Mouse (Mus musculus): ENCODE measurements around the gene Meaf6. TPM values are rescaled to one million over a fixed set of nuclear protein-coding genes. Genes with fewer than 3 reads are reported as not detected.
A peak's percentile ranks its signal among the peaks of the same experiment; 100 is the strongest.

Meaf6 gene
- polyA plus RNA-seq (2011; ENCODE audit: insufficient read length, low read depth, missing spikeins) = 21.8 and 35.7 TPM in 2 replicates

GRCm38 (mm10) chr4:125084403-125085345, at the start of gene Meaf6:
TSS of gene Meaf6 (plus strand) at chr4:125085134.
- no peaks in the 10 kb centered on the region for H3K4me1 ChIP-seq (ENCODE audit: control insufficient read depth, insufficient read depth, low read length)
- H3K4me3 ChIP-seq (ENCODE audit: insufficient read depth, low read length) = peak within 1 kb of the TSS; percentile 58
- TF ChIP-seq CTCF (IDR thresholded peaks at IDR 0.05; ENCODE audit: borderline replicate concordance, insufficient read depth, low read length) (peak; percentile 63), POLR2A (IDR thresholded peaks at IDR 0.05; ENCODE audit: low read depth, low read length) (peak; percentile 77)
- H3K27ac ChIP-seq (ENCODE audit: insufficient read depth, low read length) = peak within 1 kb of the TSS; percentile 84

- TF ChIP-seq CTCF (IDR thresholded peaks at IDR 0.05; ENCODE audit: borderline replicate concordance, insufficient read depth, low read length) (no peak), POLR2A (IDR thresholded peaks at IDR 0.05; ENCODE audit: low read depth, low read length) (no peak)
- no peak overlapping the region for H3K27ac ChIP-seq (ENCODE audit: insufficient read depth, low read length)
- no peaks in the 10 kb centered on the region for H3K4me1 ChIP-seq (ENCODE audit: control insufficient read depth, insufficient read depth, low read length)
- H3K4me3 ChIP-seq (ENCODE audit: insufficient read depth, low read length) = no peak overlapping the region
These were observed 40.5 kb upstream of the Meaf6 start for GRCm38 (mm10) chr4:125044454-125044853.

- Histone ChIP-seq H3K27ac (ENCODE audit: insufficient read depth, low read length) (no peak overlapping the region), H3K4me1 (ENCODE audit: control insufficient read depth, insufficient read depth, low read length) (peaks cover 2% of the 10 kb centered on the region), H3K4me3 (ENCODE audit: insufficient read depth, low read length) (no peak overlapping the region)
- TF ChIP-seq CTCF (IDR thresholded peaks at IDR 0.05; ENCODE audit: borderline replicate concordance, insufficient read depth, low read length) = no peak
- TF ChIP-seq POLR2A (IDR thresholded peaks at IDR 0.05; ENCODE audit: low read depth, low read length) = no peak
These were observed 29.5 kb upstream of the Meaf6 start for GRCm38 (mm10) chr4:125055385-125055784.

- peaks cover 2% of the 10 kb centered on the region for H3K4me1 ChIP-seq (ENCODE audit: control insufficient read depth, insufficient read depth, low read length)
- H3K4me3 ChIP-seq (ENCODE audit: insufficient read depth, low read length) = no peak overlapping the region
- no peak for TF ChIP-seq CTCF (IDR thresholded peaks at IDR 0.05; ENCODE audit: borderline replicate concordance, insufficient read depth, low read length)
- no peak overlapping the region for H3K27ac ChIP-seq (ENCODE audit: insufficient read depth, low read length)
These were observed 28.5 kb upstream of the Meaf6 start for GRCm38 (mm10) chr4:125056476-125056875.

- TF ChIP-seq CTCF (IDR thresholded peaks at IDR 0.05; ENCODE audit: borderline replicate concordance, insufficient read depth, low read length) (no peak), POLR2A (IDR thresholded peaks at IDR 0.05; ENCODE audit: low read depth, low read length) (no peak)
- peak overlapping the region; percentile 44 for H3K27ac ChIP-seq (ENCODE audit: insufficient read depth, low read length)
- H3K4me3 ChIP-seq (ENCODE audit: insufficient read depth, low read length) = no peak overlapping the region
- H3K4me1 ChIP-seq (ENCODE audit: control insufficient read depth, insufficient read depth, low read length) = peaks cover 2% of the 10 kb centered on the region
These were observed 27.7 kb upstream of the Meaf6 start for GRCm38 (mm10) chr4:125057273-125057672.

- H3K4me1 ChIP-seq (ENCODE audit: control insufficient read depth, insufficient read depth, low read length) = peaks cover 2% of the 10 kb centered on the region
- H3K4me3 ChIP-seq (ENCODE audit: insufficient read depth, low read length) = no peak overlapping the region
- no peak overlapping the region for H3K27ac ChIP-seq (ENCODE audit: insufficient read depth, low read length)
- TF ChIP-seq POLR2A (IDR thresholded peaks at IDR 0.05; ENCODE audit: low read depth, low read length) (no peak), CTCF (IDR thresholded peaks at IDR 0.05; ENCODE audit: borderline replicate concordance, insufficient read depth, low read length) (no peak)
These were observed 26.9 kb upstream of the Meaf6 start for GRCm38 (mm10) chr4:125058033-125058432.

GRCm38 (mm10) chr4:125059025-125059424, 25.9 kb upstream of the Meaf6 start:
- H3K4me1 ChIP-seq (ENCODE audit: control insufficient read depth, insufficient read depth, low read length) = peaks cover 2% of the 10 kb centered on the region
- H3K4me3 ChIP-seq (ENCODE audit: insufficient read depth, low read length) = no peak overlapping the region
- TF ChIP-seq POLR2A (IDR thresholded peaks at IDR 0.05; ENCODE audit: low read depth, low read length) = no peak
- peak; percentile 94; the same call in 1 of the 2 replicates for TF ChIP-seq CTCF (IDR thresholded peaks at IDR 0.05; ENCODE audit: borderline replicate concordance, insufficient read depth, low read length)
- no peak overlapping the region for H3K27ac ChIP-seq (ENCODE audit: insufficient read depth, low read length)

GRCm38 (mm10) chr4:125063829-125064228, 21.1 kb upstream of the Meaf6 start:
- Histone ChIP-seq H3K4me3 (ENCODE audit: insufficient read depth, low read length) (no peak overlapping the region), H3K27ac (ENCODE audit: insufficient read depth, low read length) (no peak overlapping the region), H3K4me1 (ENCODE audit: control insufficient read depth, insufficient read depth, low read length) (0 out of 2 replicates have a peak, but pooled peaks cover 6% of the 10 kb centered on the region)
- no peak for TF ChIP-seq POLR2A (IDR thresholded peaks at IDR 0.05; ENCODE audit: low read depth, low read length)
- TF ChIP-seq CTCF (IDR thresholded peaks at IDR 0.05; ENCODE audit: borderline replicate concordance, insufficient read depth, low read length) = no peak

GRCm38 (mm10) chr4:125065517-125066307, 19.2 kb upstream of the Meaf6 start, which contains the start of gene Dnali1:
TSS of gene Dnali1 (minus strand) at chr4:125065703.
- Histone ChIP-seq H3K4me3 (ENCODE audit: insufficient read depth, low read length) (peak within 1 kb of the TSS; percentile 62), H3K4me1 (ENCODE audit: control insufficient read depth, insufficient read depth, low read length) (0 out of 2 replicates have a peak, but pooled peaks cover 6% of the 10 kb centered on the region), H3K27ac (ENCODE audit: insufficient read depth, low read length) (no peak within 1 kb of the TSS)
- peak; percentile 47; the same call in 1 of the 2 replicates for TF ChIP-seq POLR2A (IDR thresholded peaks at IDR 0.05; ENCODE audit: low read depth, low read length)
- no peak for TF ChIP-seq CTCF (IDR thresholded peaks at IDR 0.05; ENCODE audit: borderline replicate concordance, insufficient read depth, low read length)
